Mouse (Mus musculus) forelimb bud, embryonic 11.5 days (tissue): ENCODE results near the gene Prkci.

ENCODE experiments used
- DNase-seq: peaks from one replicate; pipeline ENCODE4 v3.0.0-alpha.2; 2012; ENCODE audit warnings: low read depth, low spot score

The Prkci gene

DNA sequence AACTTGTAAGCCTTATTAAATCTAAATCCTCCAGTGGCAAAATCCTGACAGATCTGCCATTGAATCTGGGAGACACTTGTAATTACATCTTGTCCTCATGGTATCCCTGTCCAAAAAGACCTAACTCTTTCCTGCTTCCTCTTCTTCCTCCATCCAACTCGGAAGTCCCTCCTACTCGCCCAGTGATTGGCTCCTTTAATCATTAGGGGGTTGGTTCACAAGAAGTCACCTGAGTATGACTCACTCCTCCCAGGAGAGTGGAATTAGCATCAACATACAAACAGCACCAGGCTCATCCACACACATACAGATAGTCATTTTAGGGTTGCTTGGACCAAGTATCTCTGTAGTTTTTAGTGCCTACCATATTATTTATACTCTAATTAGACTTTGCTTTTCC, 47.4 kb downstream of the Prkci start:
- no peak for DNase-seq

- DNase-seq: no peak
Measured at GRCm38 (mm10) chr3:31047263-31047662, 51.7 kb downstream of the Prkci start.

GRCm38 (mm10) chr3:31049087-31049486, 53.5 kb downstream of the Prkci start:
- DNase-seq: no peak

GRCm38 (mm10) chr3:31050375-31050774, 54.8 kb downstream of the Prkci start:
- DNase-seq: no peak

DNA sequence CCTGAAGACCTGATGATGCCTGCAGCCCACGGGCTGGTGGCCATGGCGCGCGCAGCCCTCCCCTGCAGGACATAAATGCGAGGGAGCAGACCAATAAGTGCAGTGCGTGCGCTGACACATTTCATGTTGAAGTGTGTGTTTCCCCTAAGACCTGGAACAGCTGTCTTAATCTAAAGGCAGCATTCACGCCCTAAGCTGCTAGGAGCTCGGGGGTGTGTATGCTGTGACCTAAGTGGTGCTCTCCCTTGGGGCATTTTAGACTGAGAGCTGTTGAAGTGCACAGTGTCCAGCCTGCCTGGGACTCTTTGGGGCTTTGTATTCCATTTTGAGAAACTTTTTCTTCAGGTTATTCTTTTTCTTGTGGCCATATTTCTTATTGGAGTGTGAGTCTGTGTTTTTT, 56.2 kb downstream of the Prkci start:
- no peak for DNase-seq

DNA sequence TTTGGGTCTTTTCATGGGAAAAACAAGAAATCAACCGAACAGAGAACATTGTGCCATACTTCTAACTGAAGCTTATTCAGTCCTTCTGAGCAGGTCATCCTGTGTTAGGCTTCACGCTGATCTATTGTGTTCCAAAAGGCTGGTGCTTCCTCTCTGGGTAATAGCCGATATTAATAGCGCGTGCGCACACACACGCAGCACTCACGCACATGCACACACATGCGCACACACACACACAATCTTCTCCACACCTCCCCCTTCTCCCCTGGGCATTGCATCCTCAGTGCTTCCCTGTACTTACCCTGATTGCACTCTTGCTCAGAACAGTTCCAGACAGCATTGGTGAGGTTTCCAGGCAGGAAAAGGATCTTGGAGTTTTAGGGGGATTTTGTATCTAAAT, 57.6 kb downstream of the Prkci start:
- no peak for DNase-seq

DNA sequence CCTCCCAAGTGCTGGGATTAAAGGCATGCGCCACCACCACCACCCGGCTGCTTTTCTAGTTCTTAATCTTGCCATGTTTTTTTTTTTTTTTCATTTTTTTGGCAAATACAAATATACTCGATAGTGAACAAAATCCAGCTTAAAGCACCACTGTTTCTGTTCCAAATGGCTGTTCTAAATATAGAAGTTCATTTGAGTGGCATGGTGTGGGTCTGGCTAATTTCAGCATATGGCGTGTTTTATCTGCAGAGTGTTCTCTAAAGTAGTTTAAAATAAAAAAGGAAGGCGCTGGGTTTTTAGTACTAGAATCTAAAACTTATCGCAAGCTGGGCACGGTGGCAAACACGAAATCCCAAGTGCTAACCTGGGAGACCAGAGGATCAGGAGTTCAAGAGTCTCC, 59.3 kb downstream of the Prkci start:
- DNase-seq: no peak

- DNase-seq: peak; percentile 62
Measured at GRCm38 (mm10) chr3:31056047-31056650, 60.6 kb downstream of the Prkci start.

- DNase-seq: peak; percentile 95
Measured at GRCm38 (mm10) chr3:31056651-31057627, 61.4 kb downstream of the Prkci start.

GRCm38 (mm10) chr3:31060745-31061102, 65.2 kb downstream of the Prkci start:
- DNase-seq: no peak

- DNase-seq: no peak
Measured at GRCm38 (mm10) chr3:31061103-31061785, 65.7 kb downstream of the Prkci start.

- DNase-seq: no peak
Measured at GRCm38 (mm10) chr3:31061786-31062120, 66.2 kb downstream of the Prkci start.

- DNase-seq: no peak
Measured at GRCm38 (mm10) chr3:31062325-31062724, 66.8 kb downstream of the Prkci start.

DNA sequence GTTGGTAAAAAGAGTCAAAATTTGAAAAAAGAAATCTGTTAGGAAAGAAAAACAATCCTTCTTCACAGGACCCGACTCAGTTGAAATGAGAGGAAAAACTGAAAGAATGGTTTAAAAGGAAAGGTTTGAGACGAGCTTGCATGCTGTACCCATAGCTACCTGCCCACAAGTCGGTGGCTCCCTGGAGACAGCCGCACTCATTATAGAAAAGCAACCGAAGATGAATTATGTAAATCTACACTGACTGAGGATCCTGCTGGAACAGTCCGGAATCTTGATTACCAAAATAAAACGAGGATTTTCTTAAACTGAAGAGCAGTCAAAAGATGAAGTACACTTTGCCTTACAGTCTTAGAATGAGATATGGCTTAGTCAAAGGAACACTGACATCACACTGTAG, 72.9 kb downstream of the Prkci start:
- no peak for DNase-seq

DNA sequence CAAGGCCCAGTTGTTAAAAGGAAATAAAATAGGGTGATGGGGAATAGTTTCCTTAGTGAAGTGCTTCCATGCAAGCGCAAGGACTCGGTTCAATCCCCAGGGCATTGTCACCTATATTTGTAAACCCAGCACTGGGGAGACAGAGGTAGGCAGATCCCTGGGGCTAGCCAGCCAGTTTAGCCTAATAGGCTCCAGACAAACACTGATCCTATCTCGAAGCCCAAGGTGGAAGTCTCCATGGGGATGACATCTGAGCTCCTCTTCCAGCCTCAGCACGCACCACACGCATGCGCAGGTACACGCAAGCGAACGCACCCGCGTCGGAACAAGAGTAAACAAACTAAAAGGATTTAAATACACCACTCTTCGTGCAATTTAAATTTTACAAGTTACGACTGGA, 76.3 kb downstream of the Prkci start:
- no peak for DNase-seq

DNA sequence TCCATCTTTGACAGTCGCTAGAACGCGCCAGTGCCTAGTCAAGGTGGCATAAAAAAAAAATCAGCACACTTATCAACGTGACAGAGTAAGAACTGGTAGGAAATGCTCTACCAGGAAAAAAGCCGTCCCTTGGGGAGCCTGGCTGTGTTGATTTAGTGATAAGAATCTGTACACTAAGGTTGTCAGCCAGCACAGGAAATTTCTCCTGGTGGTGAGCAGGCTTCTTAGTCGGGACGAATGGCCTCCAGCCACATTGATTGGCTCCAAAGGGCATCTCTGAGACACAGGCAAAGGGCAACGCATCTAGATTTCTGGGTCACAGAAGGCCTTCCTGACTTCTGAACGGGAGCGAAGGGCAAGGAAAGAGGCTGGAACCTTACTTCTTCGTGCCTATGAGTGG, 80.3 kb downstream of the Prkci start:
- no peak for DNase-seq

DNA sequence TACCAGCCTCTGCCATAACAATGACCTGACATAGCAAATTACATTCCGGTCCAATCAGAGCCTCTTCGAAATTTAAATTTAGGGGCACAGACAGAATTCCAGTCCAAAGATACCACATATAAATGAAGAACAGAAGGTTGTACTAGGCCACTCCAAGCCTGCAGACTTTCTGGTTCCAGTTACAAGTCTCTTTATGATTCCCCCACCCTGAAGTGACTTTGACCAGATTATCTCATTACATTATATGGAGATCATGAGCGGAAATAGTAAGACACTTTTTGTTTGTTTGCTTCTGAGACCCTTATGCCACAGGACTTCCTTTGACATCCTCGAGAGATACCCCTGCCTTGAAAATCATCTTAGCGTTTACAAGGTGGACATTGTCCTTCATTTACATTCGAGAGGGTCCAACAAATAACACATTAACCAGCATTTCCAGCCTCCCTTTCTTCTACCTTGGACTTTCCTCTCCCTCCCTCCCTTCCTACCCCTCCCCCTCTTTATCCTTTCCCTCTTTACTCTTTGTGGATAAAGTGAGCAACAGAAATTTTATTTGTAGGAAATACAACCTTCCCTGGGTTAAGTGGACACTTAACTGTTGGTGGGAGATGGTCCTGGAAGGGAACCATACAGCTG, 81.6 kb downstream of the Prkci start:
- DNase-seq: no peak

DNA sequence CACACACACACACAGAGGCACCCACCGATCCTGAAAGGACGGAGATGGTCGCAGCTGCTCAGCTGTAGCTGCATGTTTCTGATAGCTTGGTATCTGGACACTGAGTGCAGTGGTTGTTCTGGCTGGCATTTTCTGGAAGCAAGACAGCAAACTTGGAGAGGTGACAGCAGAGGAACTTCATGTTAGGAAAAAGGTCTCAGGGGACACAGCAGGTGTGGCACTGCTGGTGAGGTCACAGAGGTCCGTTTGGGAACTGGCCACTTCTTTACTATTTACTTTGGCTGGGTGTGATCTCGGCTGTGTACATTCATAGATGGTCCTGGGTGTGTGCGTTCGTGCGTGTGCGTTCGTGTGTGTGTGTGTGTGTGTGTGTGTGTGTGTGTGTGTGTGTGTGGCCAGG, 83.9 kb downstream of the Prkci start:
- DNase-seq: no peak

DNA sequence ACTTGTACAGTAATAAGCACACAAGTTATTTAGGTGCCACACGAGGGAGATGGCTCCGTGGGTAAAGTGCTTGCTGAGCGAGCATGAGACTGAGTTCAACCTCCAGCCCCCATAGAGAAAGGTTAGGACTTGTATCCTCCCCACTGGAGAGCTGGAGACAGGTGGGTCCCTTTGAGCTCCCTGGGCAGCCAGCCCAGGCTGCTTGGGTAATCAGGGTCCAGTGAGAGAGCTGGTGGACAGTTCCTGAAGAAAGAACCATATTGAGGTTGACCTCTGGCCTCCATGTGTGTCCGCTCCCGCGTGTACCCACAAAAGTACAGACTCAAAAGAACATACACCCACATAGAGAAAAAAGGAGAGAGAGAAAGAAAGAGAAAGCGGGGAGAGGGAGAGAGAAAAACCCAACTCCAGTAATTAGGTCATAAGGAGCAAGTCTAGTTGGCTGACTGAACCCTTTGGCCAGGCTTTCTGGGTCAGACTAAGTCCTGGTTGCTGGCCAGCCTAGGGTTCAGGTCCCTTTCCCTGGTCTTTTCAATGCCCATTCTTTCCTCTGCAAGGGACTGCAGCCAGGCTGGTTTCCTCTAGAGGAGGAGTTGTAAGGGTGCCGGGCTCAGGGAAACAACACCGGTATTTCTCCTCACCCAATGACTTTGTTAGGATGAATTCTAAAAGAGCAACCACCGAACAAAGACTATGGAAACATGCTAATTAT, 85.4 kb downstream of the Prkci start:
- no peak for DNase-seq

- DNase-seq: no peak
Measured at GRCm38 (mm10) chr3:31082838-31083506, 87.4 kb downstream of the Prkci start.
